Mouse (Mus musculus) T-helper 1 cell (primary cell): ENCODE data around the gene Lsamp.

Source experiments
- in situ Hi-C: fragments of 300-600 bp; cut with MboI, MseI; formaldehyde crosslinking; loops from one replicate; pipeline ENCODE4 v1.15.1; 2025; ENCODE audit warnings: high pct_unique_total_duplicates

The Lsamp gene

DNA sequence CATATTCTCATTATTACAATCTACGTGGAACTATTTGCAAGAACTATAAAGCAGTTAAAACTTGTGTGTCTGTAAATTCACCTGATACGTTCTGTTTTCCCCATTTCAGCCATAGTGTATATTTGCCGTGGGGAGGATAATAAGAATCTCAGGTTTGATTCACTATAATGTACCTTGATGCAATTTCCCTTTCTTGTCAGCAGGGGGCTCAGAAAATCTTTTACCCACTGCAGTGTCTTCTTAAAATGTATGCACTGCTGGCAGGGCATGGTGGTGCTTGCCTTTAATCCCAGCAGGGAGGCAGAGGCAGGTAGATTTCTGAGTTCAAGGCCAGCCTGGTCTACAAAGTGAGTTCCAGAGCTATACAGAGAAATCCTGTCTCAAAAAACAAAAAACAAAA, 287.7 kb downstream of the Lsamp start:
- in situ Hi-C loops = no loop called here

GRCm38 (mm10) chr16:40290132-40290531, 306.0 kb downstream of the Lsamp start:
- in situ Hi-C loops = no loop called here

DNA sequence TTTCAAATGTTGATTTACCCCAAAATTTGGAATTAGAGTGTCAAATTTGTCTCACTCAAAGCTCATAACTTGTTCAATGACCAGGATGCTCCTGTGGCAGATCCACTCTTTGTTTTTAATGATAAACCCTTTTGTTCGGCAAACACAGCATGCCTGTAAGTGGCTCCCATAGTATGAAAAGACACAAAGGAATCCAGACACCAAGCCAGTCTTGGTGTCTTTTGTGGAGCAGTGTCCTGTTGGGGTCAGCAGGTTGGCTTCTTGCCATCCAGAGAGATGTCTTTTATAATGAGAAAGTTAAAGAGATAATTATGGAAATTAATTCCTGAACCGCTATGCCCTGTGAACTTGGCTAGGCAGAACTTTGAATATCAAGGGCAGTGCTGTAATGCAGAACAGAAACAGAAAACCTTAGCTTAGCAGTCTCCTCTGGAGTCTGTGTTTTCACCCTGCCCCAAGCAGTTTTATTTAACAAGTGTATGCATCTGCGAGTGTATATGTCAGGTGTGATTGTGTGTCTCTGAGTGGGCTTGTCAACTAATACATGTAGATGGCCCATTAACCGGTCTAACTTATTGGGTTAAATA, 310.2 kb downstream of the Lsamp start:
- in situ Hi-C loops = no loop called here

DNA sequence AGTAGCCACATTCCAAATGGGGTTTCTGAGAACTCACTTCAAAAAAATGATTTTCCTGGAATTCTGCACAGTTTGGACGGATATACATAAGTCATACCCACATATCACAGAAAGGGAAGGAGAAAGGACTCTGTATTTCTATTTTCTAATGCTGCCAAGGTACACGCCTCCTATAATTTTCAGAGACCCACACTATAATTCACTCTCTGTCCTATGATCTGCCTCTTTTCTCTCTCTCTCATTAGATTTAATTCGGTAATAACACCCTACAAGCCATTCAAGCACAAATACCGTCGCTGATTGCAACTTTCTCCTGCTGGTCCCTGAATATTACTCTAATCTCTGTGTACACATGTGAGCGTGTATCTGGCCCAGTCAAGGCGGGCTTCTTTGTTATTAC, 311.1 kb downstream of the Lsamp start:
- in situ Hi-C loops = no loop called here

DNA sequence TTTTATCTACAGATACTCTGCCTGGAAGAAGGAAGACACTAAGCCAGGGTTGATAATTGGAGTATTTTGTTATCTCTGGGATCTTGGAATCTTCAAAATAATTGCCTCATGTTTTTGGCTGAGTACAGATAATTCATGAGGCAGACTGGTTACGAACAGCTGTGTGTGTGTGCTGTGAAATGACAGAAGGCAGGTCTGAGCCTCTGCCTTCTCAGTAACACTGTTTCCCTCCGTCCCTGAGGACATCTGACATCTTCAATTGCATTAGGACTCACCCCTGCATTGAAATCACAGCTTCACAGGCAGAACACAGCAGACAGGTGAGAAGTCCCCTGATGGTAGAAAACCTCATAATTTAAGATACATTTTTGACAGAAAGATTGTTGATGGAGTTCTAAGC, 323.5 kb downstream of the Lsamp start:
- in situ Hi-C loops = no loop called here

- in situ Hi-C loops = no loop called here
These were observed 332.0 kb downstream of the Lsamp start for GRCm38 (mm10) chr16:40316199-40316598.

GRCm38 (mm10) chr16:40324811-40325210, 340.6 kb downstream of the Lsamp start:
- in situ Hi-C loops = no loop called here

DNA sequence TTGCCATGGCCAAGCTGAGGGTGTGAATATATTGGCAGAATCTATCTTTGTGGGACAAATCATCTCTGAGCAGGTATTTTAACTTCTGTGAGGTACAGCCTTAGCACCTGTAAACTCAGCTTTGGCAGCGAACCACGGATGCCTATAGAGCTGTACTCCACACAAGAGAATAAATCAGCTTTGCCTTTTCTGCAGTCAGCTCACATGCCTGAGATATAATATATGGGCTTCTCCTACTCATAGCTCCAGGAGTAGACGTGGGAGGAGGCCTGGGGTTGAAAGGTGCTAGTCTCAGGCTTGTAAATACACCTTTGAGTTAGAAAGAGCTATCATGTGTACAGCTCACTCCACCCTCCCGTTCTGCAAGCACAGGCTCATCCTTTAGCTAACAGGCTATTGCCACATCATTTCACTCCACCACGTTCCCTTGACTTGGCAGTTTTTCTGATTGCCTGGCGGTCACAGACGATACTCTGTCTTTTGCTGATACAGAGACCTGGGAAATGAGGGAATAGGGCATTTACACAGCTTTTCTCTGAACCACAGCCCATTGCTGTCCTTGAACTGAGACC, 344.2 kb downstream of the Lsamp start:
- in situ Hi-C loops = no loop called here

DNA sequence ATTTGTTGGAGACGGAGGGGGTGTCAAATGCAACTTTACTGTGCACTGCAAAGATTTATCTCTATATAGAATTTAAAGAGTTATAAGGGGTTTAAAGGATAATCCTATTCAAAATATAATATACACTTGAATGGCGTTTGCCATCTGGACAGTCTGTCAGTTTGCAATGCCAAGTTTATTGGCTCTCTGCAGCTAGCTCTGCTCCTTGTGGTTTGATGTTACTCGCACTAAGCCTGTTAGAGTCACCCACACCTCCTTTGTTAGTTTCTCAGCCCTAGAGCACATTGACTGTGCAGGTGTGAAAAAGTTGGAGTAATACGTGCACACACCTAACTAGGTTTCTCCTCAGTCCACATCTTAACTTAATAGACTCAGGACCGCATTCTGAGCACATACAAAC, 385.5 kb downstream of the Lsamp start:
- in situ Hi-C loops = no loop called here

DNA sequence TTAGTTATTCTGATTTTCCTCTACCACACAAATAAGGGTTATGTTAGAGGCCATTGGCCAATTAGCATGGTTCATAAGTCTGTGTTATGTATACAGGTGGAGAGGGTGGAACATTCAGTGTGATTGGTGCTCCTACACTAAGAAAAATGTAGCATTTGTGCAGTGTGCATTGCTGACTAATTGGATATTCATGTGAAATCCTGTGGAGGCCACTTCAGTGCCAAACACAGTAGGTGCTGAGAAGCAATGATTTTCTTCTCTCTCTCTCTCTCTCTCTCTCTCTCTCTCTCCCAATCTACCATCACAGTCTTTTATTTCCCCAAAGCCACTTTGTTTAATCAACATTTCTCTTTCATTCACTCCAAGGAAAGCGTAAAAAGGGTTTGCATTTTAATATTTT, 387.1 kb downstream of the Lsamp start:
- in situ Hi-C loops = no loop called here

GRCm38 (mm10) chr16:40375314-40375713, 391.2 kb downstream of the Lsamp start:
- in situ Hi-C loops = no loop called here

DNA sequence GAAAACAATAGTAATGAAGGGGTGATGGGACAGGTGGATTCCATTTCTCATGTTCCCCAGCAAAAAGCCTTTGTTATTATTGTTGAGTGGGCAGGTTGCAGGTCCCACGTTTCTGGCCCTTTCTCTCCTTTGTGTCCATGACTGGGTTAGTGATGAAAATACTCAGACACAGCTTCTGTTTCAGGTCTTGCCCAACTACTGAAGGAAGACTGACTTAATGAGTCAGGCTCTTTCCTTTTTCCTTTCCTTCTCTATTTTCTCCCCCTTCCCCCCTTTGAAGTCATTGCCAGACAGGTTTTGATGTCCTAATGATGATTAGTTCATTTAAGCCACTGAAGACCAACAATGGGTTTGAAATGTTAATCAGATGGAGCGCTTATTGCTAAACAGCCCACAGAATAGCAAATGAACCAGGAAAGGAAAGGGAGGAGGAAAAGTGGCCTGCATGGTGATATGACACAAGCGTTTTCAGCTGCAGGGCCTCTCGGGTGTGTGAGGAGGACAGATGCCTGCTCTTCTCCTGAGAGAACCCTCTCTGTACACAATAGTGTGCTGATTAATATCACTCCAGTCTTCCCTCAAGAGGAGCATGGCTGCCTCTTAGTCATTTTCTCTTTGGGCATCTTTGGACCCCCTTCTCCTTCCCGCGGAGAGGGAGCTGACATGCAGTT, 393.1 kb downstream of the Lsamp start:
- in situ Hi-C loops = no loop called here

DNA sequence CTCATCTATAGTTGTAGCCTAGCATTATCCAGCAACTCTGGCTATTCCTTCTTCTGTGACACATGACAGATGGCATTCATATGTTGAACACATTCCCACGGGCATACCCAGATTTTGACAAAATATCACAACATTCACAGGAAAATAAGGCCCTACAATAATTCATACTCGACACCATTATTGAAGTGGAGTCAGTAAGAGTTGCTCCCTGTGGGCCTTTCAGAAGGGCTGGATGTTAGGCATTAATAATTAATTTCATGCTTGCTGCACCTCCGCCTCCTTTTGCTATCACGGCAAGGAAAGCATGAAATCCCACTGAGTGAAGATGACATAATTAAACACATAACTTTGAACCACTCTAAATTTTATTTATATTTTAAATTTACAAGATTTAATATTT, 407.9 kb downstream of the Lsamp start:
- in situ Hi-C loops = no loop called here

- in situ Hi-C loops = no loop called here
These were observed 415.4 kb downstream of the Lsamp start for GRCm38 (mm10) chr16:40399531-40399930.

DNA sequence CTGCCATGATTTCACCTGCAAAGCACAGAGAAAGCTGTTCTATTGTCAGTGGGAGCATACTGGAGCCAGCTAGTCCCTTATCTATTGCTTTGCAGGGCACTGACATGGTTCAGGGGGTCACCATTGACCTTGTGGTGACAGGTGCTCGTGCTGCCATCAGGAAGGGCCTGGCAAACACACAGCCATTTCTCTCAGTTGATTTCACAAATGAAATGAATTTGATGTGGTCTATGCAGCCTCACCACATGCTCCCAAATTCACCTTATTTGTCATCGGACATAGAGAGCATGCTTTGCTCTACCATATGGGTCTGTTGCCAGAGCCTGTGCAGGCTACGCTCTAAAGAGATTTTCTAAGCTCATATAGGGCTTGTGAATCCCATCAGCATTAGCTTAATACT, 450.1 kb downstream of the Lsamp start:
- in situ Hi-C loops = loop anchor here (10.0 kb wide), 1 partner anchor 1241 kb away; no protein-coding TSS in a partner anchor

GRCm38 (mm10) chr16:40436415-40436814, 452.3 kb downstream of the Lsamp start:
- in situ Hi-C loops = loop anchor here (10.0 kb wide), 1 partner anchor 1238 kb away; no protein-coding TSS in a partner anchor

- in situ Hi-C loops = loop anchor here (10.0 kb wide), 1 partner anchor 1237 kb away; no protein-coding TSS in a partner anchor
These were observed 453.7 kb downstream of the Lsamp start for GRCm38 (mm10) chr16:40437879-40438278.

GRCm38 (mm10) chr16:40438876-40439275, 454.7 kb downstream of the Lsamp start:
- in situ Hi-C loops = loop anchor here (10.0 kb wide), 1 partner anchor 1236 kb away; no protein-coding TSS in a partner anchor

GRCm38 (mm10) chr16:40446587-40446986, 462.4 kb downstream of the Lsamp start:
- in situ Hi-C loops = no loop called here

- in situ Hi-C loops = no loop called here
These were observed 479.4 kb downstream of the Lsamp start for GRCm38 (mm10) chr16:40463411-40464058.

DNA sequence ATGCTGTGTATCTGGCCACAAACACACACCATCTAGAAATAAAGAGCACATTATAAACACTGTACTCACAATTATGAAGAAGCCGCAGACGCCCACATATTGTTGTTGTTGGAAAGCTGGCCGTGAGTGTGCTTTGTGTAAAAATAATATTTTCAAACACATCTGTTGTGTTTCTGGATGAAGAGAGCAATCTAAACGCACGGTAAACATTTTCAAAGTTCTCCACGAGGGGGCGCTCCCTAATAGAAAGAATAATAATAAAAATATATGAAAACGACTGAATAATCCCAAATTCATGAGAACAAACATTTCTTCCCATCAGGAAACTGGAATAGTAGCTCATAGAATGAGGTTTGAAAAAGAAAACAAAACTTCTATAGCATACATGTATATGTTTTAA, 482.4 kb downstream of the Lsamp start:
- in situ Hi-C loops = no loop called here

- in situ Hi-C loops = no loop called here
These were observed 486.8 kb downstream of the Lsamp start for GRCm38 (mm10) chr16:40470946-40471345.

GRCm38 (mm10) chr16:40471967-40472366, 487.8 kb downstream of the Lsamp start:
- in situ Hi-C loops = no loop called here
